Mouse (Mus musculus): Measurements from ENCODE around the gene Dtl. TPM values are rescaled to one million over a fixed set of nuclear protein-coding genes. Genes with fewer than 3 reads are reported as not detected.

Dtl gene
- polyA plus RNA-seq, 1 experiment from 2014 or later = 30.8 TPM

GRCm38 (mm10) chr1:191531023-191531422, 44.3 kb downstream of the Dtl start:
- 57% methylated on average over 1 of the region's 1 CpGs for WGBS
- Histone ChIP-seq H3K36me3 (ENCODE audit: control insufficient read depth, insufficient read depth, low read length) (no peaks in the 10 kb centered on the region), H3K4me1 (ENCODE audit: control insufficient read depth, insufficient read depth, low read length) (no peaks in the 10 kb centered on the region), H3K27me3 (replicated peaks; ENCODE audit: control insufficient read depth, insufficient read depth, low read length) (no peaks in the 10 kb centered on the region), H3K4me2 (ENCODE audit: low read depth, low read length) (no peak overlapping the region), H3K9me3 (ENCODE audit: control insufficient read depth, low read length) (no peaks in the 10 kb centered on the region), H3K9ac (ENCODE audit: low read depth, low read length) (no peak overlapping the region), H3K27ac (ENCODE audit: low read length) (no peak overlapping the region), H3K4me3 (ENCODE audit: low read length) (no peak overlapping the region)
- no peak for ATAC-seq

- H3K27me3 ChIP-seq (replicated peaks; ENCODE audit: control insufficient read depth, insufficient read depth, low read length) = no peaks in the 10 kb centered on the region
- no peak overlapping the region for H3K4me2 ChIP-seq (ENCODE audit: low read depth, low read length)
- no peak overlapping the region for H3K27ac ChIP-seq (ENCODE audit: low read length)
- ATAC-seq = no peak
- H3K36me3 ChIP-seq (ENCODE audit: control insufficient read depth, insufficient read depth, low read length) = no peaks in the 10 kb centered on the region
- no peaks in the 10 kb centered on the region for H3K4me1 ChIP-seq (ENCODE audit: control insufficient read depth, insufficient read depth, low read length)
- no peak overlapping the region for H3K4me3 ChIP-seq (ENCODE audit: low read length)
- no peaks in the 10 kb centered on the region for H3K9me3 ChIP-seq (ENCODE audit: control insufficient read depth, low read length)
- WGBS = 69% methylated on average over 2 of the region's 2 CpGs
- no peak overlapping the region for H3K9ac ChIP-seq (ENCODE audit: low read depth, low read length)
Observed at GRCm38 (mm10) chr1:191529406-191529805, 45.9 kb downstream of the Dtl start.

- ATAC-seq = peak; percentile 58
- 48% methylated on average over 4 of the region's 4 CpGs for WGBS
- no peak overlapping the region for H3K9ac ChIP-seq (ENCODE audit: low read depth, low read length)
- no peak overlapping the region for H3K4me3 ChIP-seq (ENCODE audit: low read length)
- no peaks in the 10 kb centered on the region for H3K27me3 ChIP-seq (replicated peaks; ENCODE audit: control insufficient read depth, insufficient read depth, low read length)
- H3K36me3 ChIP-seq (ENCODE audit: control insufficient read depth, insufficient read depth, low read length) = no peaks in the 10 kb centered on the region
- H3K4me1 ChIP-seq (ENCODE audit: control insufficient read depth, insufficient read depth, low read length) = no peaks in the 10 kb centered on the region
- H3K27ac ChIP-seq (ENCODE audit: low read length) = peak overlapping the region; percentile 13; the same call in 1 of the 2 replicates
- no peak overlapping the region for H3K4me2 ChIP-seq (ENCODE audit: low read depth, low read length)
- no peaks in the 10 kb centered on the region for H3K9me3 ChIP-seq (ENCODE audit: control insufficient read depth, low read length)
Observed at GRCm38 (mm10) chr1:191527921-191528612, 47.3 kb downstream of the Dtl start.

GRCm38 (mm10) chr1:191527089-191527488, 48.3 kb downstream of the Dtl start:
- Histone ChIP-seq H3K4me3 (ENCODE audit: low read length) (no peak overlapping the region), H3K27ac (ENCODE audit: low read length) (no peak overlapping the region), H3K9me3 (ENCODE audit: control insufficient read depth, low read length) (no peaks in the 10 kb centered on the region), H3K9ac (ENCODE audit: low read depth, low read length) (no peak overlapping the region), H3K27me3 (replicated peaks; ENCODE audit: control insufficient read depth, insufficient read depth, low read length) (no peaks in the 10 kb centered on the region), H3K4me2 (ENCODE audit: low read depth, low read length) (no peak overlapping the region), H3K4me1 (ENCODE audit: control insufficient read depth, insufficient read depth, low read length) (no peaks in the 10 kb centered on the region), H3K36me3 (ENCODE audit: control insufficient read depth, insufficient read depth, low read length) (no peaks in the 10 kb centered on the region)
- WGBS = 57% methylated on average over 3 of the region's 3 CpGs
- no peak for ATAC-seq

GRCm38 (mm10) chr1:191521395-191521794, 53.9 kb downstream of the Dtl start:
- WGBS = 73% methylated on average over 8 of the region's 8 CpGs
- Histone ChIP-seq H3K4me1 (ENCODE audit: control insufficient read depth, insufficient read depth, low read length) (no peaks in the 10 kb centered on the region), H3K27me3 (replicated peaks; ENCODE audit: control insufficient read depth, insufficient read depth, low read length) (no peaks in the 10 kb centered on the region), H3K4me3 (ENCODE audit: low read length) (no peak overlapping the region), H3K36me3 (ENCODE audit: control insufficient read depth, insufficient read depth, low read length) (no peaks in the 10 kb centered on the region), H3K4me2 (ENCODE audit: low read depth, low read length) (no peak overlapping the region), H3K9ac (ENCODE audit: low read depth, low read length) (no peak overlapping the region), H3K9me3 (ENCODE audit: control insufficient read depth, low read length) (no peaks in the 10 kb centered on the region), H3K27ac (ENCODE audit: low read length) (no peak overlapping the region)
- ATAC-seq = no peak

- WGBS = 66% methylated on average over 10 of the region's 10 CpGs
- no peak for ATAC-seq
Observed at GRCm38 (mm10) chr1:191520669-191521068, 54.7 kb downstream of the Dtl start.

GRCm38 (mm10) chr1:191520194-191520593, 55.1 kb downstream of the Dtl start:
- Histone ChIP-seq H3K4me1 (ENCODE audit: control insufficient read depth, insufficient read depth, low read length) (no peaks in the 10 kb centered on the region), H3K27me3 (replicated peaks; ENCODE audit: control insufficient read depth, insufficient read depth, low read length) (no peaks in the 10 kb centered on the region), H3K9me3 (ENCODE audit: control insufficient read depth, low read length) (no peaks in the 10 kb centered on the region), H3K4me3 (ENCODE audit: low read length) (no peak overlapping the region), H3K36me3 (ENCODE audit: control insufficient read depth, insufficient read depth, low read length) (no peaks in the 10 kb centered on the region), H3K4me2 (ENCODE audit: low read depth, low read length) (no peak overlapping the region), H3K27ac (ENCODE audit: low read length) (no peak overlapping the region), H3K9ac (ENCODE audit: low read depth, low read length) (no peak overlapping the region)
- ATAC-seq = no peak
- WGBS = 80% methylated on average over 7 of the region's 7 CpGs

More at GRCm38 (mm10) chr1:191520669-191521068, 54.7 kb downstream of the Dtl start:
- Histone ChIP-seq H3K4me1 (ENCODE audit: control insufficient read depth, insufficient read depth, low read length) (no peaks in the 10 kb centered on the region), H3K27ac (ENCODE audit: low read length) (no peak overlapping the region), H3K4me2 (ENCODE audit: low read depth, low read length) (no peak overlapping the region), H3K27me3 (replicated peaks; ENCODE audit: control insufficient read depth, insufficient read depth, low read length) (no peaks in the 10 kb centered on the region), H3K9me3 (ENCODE audit: control insufficient read depth, low read length) (no peaks in the 10 kb centered on the region), H3K9ac (ENCODE audit: low read depth, low read length) (no peak overlapping the region), H3K4me3 (ENCODE audit: low read length) (no peak overlapping the region), H3K36me3 (ENCODE audit: control insufficient read depth, insufficient read depth, low read length) (no peaks in the 10 kb centered on the region)

- no peak for ATAC-seq
- no peak overlapping the region for H3K9ac ChIP-seq (ENCODE audit: low read depth, low read length)
- no peaks in the 10 kb centered on the region for H3K9me3 ChIP-seq (ENCODE audit: control insufficient read depth, low read length)
- no peaks in the 10 kb centered on the region for H3K27me3 ChIP-seq (replicated peaks; ENCODE audit: control insufficient read depth, insufficient read depth, low read length)
- H3K27ac ChIP-seq (ENCODE audit: low read length) = no peak overlapping the region
- no peaks in the 10 kb centered on the region for H3K36me3 ChIP-seq (ENCODE audit: control insufficient read depth, insufficient read depth, low read length)
- WGBS = 83% methylated on average over 4 of the region's 4 CpGs
- no peaks in the 10 kb centered on the region for H3K4me1 ChIP-seq (ENCODE audit: control insufficient read depth, insufficient read depth, low read length)
- no peak overlapping the region for H3K4me2 ChIP-seq (ENCODE audit: low read depth, low read length)
- H3K4me3 ChIP-seq (ENCODE audit: low read length) = no peak overlapping the region
Observed at GRCm38 (mm10) chr1:191519329-191520066, 55.8 kb downstream of the Dtl start.

GRCm38 (mm10) chr1:191518911-191519310, 56.4 kb downstream of the Dtl start:
- Histone ChIP-seq H3K9me3 (ENCODE audit: control insufficient read depth, low read length) (no peaks in the 10 kb centered on the region), H3K36me3 (ENCODE audit: control insufficient read depth, insufficient read depth, low read length) (no peaks in the 10 kb centered on the region), H3K27ac (ENCODE audit: low read length) (no peak overlapping the region), H3K9ac (ENCODE audit: low read depth, low read length) (no peak overlapping the region), H3K4me2 (ENCODE audit: low read depth, low read length) (no peak overlapping the region), H3K4me1 (ENCODE audit: control insufficient read depth, insufficient read depth, low read length) (no peaks in the 10 kb centered on the region), H3K4me3 (ENCODE audit: low read length) (no peak overlapping the region), H3K27me3 (replicated peaks; ENCODE audit: control insufficient read depth, insufficient read depth, low read length) (no peaks in the 10 kb centered on the region)
- WGBS = 85% methylated on average over 4 of the region's 4 CpGs
- ATAC-seq = no peak

All from intestine, embryonic 16.5 days (tissue).